Mouse (Mus musculus) bone marrow macrophage, adult 2 months (primary cell): ENCODE results near the gene Fgfr2.

ENCODE experiments used
- CTCF ChIP-seq: IDR thresholded peaks from 2 replicates; pipeline ENCODE4 v1.5.1; 2012; ENCODE audit warnings: low read depth, mild to moderate bottlenecking, low read length, moderate library complexity
- POLR2A ChIP-seq: IDR thresholded peaks from 2 replicates; pipeline ENCODE4 v1.6.1; 2012; ENCODE audit warnings: mild to moderate bottlenecking, low read depth, low read length, borderline replicate concordance

GRCm38 (mm10) chr7:132675922-132676321 lies 447.2 kb downstream of the Fgfr2 start:
- TF ChIP-seq CTCF (no peak), POLR2A (no peak)
